Mouse (Mus musculus) layer of hippocampus, adult 2 months (tissue): ENCODE results near the gene E2f8. TPM values are rescaled to one million over a fixed set of nuclear protein-coding genes. Genes with fewer than 3 reads are reported as not detected.

Experiments used
- DNase-seq, 2 experiments: peaks; one replicate each; pipeline ENCODE4 v3.0.0; 2022; ENCODE audit warnings: low spot score in 2 of 2
- H3K27ac ChIP-seq: fragments of 200-600 bp; 2 replicates; pipeline ENCODE4 v1.8.1; 2022
- H3K4me3 ChIP-seq: fragments of 200-600 bp; 2 replicates; pipeline ENCODE4 v1.8.1; 2022; ENCODE audit warnings: mild to moderate bottlenecking
- CTCF ChIP-seq: fragments of 200-600 bp; conservative IDR thresholded peaks from 2 replicates; pipeline ENCODE4 v1.8.1; 2022; ENCODE audit warnings: antibody characterized with exemption, mild to moderate bottlenecking, moderate library complexity
- total RNA-seq, 2 experiments: library from RNA; stranded (reverse); gene quantifications; 2 replicates each; pipeline ENCODE4 v1.2.3; 2021

E2f8 gene
- total RNA-seq, 2 experiments from 2014 or later = 0.25 to 0.49 TPM

- TF ChIP-seq CTCF = no peak
- DNase-seq = no peak
- Histone ChIP-seq H3K27ac (no peak overlapping the region), H3K4me3 (no peak overlapping the region)
Measured at GRCm38 (mm10) chr7:48902454-48902853, 21.1 kb upstream of the E2f8 start.

DNA sequence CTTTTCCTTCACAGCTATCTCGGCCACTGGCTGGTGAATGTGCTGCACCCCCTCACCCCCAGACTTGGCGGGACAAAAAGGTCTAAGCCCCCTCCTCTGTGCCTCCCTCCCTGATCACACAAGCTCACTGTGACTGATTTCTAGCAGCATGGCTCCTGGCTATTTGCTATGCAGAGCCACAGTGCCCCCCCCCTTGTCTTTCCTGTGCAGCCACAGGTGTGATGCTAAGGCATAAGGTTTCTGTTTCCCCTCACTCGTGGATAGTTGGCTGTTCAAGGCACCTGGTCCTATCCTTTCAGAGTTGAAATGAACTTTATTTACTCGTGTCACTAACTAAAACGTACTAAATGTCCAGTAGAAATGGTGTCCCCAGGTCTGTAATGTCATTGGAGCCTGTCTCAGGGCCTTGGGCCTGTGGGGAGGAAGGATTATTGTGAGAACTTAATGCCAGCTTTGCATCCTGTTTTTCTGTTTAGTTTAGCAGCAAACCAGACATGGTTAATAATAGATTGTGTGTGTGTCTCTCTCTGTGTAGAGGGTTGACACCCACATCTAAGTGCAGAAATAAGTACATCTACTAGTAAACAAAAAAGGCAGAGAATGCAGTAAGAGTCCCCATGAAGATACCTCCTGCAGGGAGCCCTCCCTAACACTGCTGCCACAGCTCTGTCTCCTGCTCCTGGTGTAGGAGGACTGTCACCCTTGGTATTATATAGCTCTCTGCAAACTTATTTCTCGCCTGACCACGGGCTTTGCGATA lies 19.2 kb upstream of the E2f8 start:
- no peak overlapping the region for H3K4me3 ChIP-seq
- no peak for TF ChIP-seq CTCF
- H3K27ac ChIP-seq = no peak overlapping the region
- no peak for DNase-seq

GRCm38 (mm10) chr7:48898416-48898815 lies 17.0 kb upstream of the E2f8 start:
- no peak for TF ChIP-seq CTCF
- no peak overlapping the region for H3K4me3 ChIP-seq
- H3K27ac ChIP-seq = no peak overlapping the region
- no peak for DNase-seq

DNA sequence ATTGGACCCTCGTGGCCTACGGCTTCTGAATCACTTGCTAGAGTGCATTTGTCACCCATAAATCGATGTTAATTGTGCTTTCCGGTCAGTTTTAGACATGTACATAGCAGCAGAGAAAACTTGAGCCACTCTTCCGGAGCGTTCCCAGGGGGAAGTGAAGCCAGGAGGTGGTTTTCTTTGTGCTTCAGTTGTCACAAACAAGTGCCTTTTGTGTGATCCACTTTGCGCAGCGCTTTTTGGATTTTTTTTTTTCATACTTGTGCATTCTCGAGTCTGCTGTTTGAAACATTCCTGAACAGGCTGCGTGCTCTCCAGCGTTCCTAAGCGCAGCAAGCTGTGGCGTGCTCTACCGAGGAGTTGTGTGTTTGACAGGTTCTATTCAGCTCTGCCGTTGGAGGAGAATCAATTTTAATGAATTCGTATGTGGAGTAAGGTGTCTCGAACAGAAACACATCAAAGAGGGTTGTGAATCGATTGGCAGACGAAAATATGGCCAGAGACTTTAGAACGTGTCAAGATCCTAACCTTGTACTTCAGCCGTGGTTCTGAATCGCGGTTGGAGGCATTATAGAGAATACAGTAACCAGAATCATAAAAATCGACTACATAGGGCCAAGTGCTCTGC lies 16.3 kb upstream of the E2f8 start:
- no peak for TF ChIP-seq CTCF
- H3K4me3 ChIP-seq = no peak overlapping the region; the same call in 1 of the 2 replicates
- DNase-seq = no peak
- H3K27ac ChIP-seq = no peak overlapping the region

- Histone ChIP-seq H3K4me3 (no peak overlapping the region), H3K27ac (no peak overlapping the region)
- no peak for TF ChIP-seq CTCF
- no peak for DNase-seq
Measured at GRCm38 (mm10) chr7:48896051-48896450, 14.7 kb upstream of the E2f8 start.

DNA sequence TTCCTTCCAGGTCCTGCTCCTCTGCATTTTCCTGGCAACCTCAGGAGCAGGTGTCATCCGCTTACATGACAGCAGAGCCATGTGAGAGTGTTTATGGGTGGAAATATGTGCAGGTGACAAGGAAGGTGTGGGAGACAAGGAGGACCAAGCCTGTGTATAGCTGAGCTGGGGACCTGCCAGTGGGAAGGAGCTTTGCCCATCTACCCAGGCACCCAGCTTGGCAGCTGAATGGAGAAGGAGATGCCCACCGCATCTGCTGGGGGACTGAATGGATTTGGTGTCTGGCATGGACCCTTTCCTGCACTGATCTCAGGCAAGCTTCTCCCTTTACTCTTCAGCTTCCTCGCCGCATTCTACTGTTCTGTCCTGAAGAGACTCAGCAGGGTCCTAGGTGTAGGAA lies 14.1 kb upstream of the E2f8 start:
- Histone ChIP-seq H3K27ac (no peak overlapping the region), H3K4me3 (no peak overlapping the region)
- DNase-seq = no peak
- TF ChIP-seq CTCF = no peak

- H3K4me3 ChIP-seq = no peak overlapping the region
- no peak for DNase-seq
- no peak for TF ChIP-seq CTCF
- H3K27ac ChIP-seq = no peak overlapping the region
Measured at GRCm38 (mm10) chr7:48894763-48895162, 13.4 kb upstream of the E2f8 start.

DNA sequence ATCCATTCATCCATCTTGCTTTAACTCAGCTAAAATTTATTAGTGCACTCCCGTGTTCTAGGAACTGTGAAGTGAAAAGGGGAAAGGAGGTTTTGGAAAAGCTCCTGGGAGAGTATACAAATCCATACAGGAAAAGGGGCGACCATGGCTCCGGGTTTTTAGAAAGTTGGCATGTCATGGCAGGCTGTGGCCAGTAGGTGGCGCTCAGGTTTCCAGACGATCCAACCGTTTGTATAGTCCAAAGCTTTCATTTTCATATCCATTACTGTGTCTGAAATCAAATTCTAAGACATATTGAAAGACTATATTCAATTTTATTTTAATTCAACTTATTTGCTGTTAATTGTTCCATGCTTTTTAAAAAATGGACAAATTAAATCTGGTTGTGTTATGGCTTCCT lies 12.8 kb upstream of the E2f8 start:
- H3K27ac ChIP-seq = no peak overlapping the region
- DNase-seq = peak; percentile 44 to 73
- no peak overlapping the region for H3K4me3 ChIP-seq
- TF ChIP-seq CTCF = peak; percentile 99

- no peak overlapping the region for H3K27ac ChIP-seq
- TF ChIP-seq CTCF = no peak
- DNase-seq = no peak
- no peak overlapping the region for H3K4me3 ChIP-seq
Measured at GRCm38 (mm10) chr7:48893093-48893492, 11.7 kb upstream of the E2f8 start.

DNA sequence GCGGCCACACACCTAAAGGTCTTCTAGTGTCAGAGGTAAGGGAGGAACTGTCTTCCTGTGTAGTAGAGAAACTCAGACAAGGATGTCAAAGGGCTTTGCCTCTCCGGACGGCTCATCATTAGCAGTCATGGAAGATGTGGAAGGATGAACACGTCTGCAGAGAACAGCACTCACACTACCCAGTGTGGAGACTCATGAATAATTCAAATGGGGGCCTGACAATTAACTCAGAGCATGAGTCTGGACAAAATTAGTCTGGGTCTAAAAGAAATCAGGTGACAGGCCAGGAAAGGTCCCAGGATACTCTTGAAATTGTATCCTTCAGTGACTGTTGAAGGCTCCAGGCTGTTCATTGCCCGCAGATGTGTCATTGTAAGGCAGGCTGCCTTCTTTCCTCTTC lies 9.6 kb upstream of the E2f8 start:
- TF ChIP-seq CTCF = no peak
- no peak overlapping the region for H3K4me3 ChIP-seq
- DNase-seq = no peak
- no peak overlapping the region for H3K27ac ChIP-seq

DNA sequence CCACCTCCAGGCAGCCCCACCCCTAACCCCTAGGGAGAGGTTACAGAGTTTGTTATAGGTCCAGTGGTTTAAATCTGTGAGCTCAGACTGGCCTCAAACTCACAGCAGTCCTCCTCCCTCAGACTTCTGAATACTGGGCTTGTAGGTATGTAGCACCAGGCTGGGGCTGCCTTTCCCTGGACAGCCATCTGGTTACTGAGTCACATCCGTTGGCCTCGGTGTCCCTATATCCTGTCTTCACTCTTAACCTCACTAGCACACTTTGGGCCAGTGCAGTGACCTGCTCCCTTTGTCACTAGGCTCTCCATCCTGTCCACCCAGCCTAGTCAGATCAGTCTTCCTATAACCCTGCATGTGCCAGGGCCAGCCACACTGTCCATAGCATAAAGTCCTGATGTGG lies 7.4 kb upstream of the E2f8 start:
- DNase-seq = no peak
- H3K27ac ChIP-seq = no peak overlapping the region
- TF ChIP-seq CTCF = no peak
- H3K4me3 ChIP-seq = no peak overlapping the region

GRCm38 (mm10) chr7:48887973-48888372 lies 6.6 kb upstream of the E2f8 start:
- no peak for DNase-seq
- no peak overlapping the region for H3K27ac ChIP-seq
- no peak overlapping the region for H3K4me3 ChIP-seq
- no peak for TF ChIP-seq CTCF

- no peak overlapping the region for H3K4me3 ChIP-seq
- DNase-seq = no peak
- no peak for TF ChIP-seq CTCF
- no peak overlapping the region for H3K27ac ChIP-seq
Measured at GRCm38 (mm10) chr7:48884266-48884611, 2.8 kb upstream of the E2f8 start.
